Mouse (Mus musculus) brain, embryonic 14.5 days (tissue): ENCODE results near the gene Aqp6.

ENCODE experiments used
- CTCF ChIP-seq: fragments of 200-500 bp; IDR thresholded peaks from 2 replicates; pipeline ENCODE4 v1.5.1; 2012; ENCODE audit warnings: inconsistent platforms, mild to moderate bottlenecking, moderate library complexity, borderline replicate concordance; ENCODE audit not compliant: insufficient read depth, insufficient read length; ENCODE audit errors: extremely low read depth
- POLR2A ChIP-seq: fragments of 200-500 bp; IDR thresholded peaks from 2 replicates; pipeline ENCODE4 v1.6.1; 2012; ENCODE audit warnings: mild to moderate bottlenecking, inconsistent platforms, borderline replicate concordance; ENCODE audit not compliant: poor library complexity, insufficient read depth, insufficient read length, severe bottlenecking; ENCODE audit errors: extremely low read depth

DNA sequence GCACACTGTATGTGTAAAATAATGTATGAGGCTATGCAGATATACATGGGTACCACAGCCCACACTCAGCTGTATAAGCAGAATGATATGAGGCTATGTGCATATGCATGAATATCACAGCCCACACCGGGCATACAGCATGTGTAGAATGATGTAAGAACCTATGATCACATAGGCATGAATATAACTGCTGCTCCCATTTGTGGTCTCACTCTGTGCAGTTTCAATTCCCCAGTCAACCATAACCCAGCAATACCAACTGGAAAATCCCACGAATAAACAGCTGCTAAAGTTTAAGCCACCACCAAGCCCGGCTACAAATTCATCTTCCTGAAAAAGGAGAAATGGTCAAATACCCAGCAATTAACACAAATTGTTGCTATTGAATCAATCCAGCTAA lies 17.4 kb downstream of the Aqp6 start:
- TF ChIP-seq POLR2A (no peak), CTCF (no peak)
